Comparison of ENCODE assay signal across 7 mouse cellular contexts in genomic region chr16:17920586-17920985, GRCm38 (mm10). TPM values are rescaled to one million over a fixed set of nuclear protein-coding genes. Genes with fewer than 3 reads are reported as not detected.
DNase-seq lines count a peak whose midpoint lies in the region; ATAC-seq and TF ChIP-seq lines count a peak whose summit lies in the region.

No protein-coding gene starts in this region.

- DNase-seq in ES-E14 (ENCODE audit: low read depth, low spot score): no peak
- peak; percentile 22 for DNase-seq in R1 (ENCODE audit: low read depth, low spot score)
- no peak for DNase-seq in urinary bladder, adult 18-20 months (ENCODE audit: low spot score in 2 of 2)
- DNase-seq in layer of hippocampus, postnatal 14 days (ENCODE audit: low spot score in 2 of 2): no peak

- peak overlapping the region; percentile 31 to 42; a peak in 3 of 4 replicates for H3K4me3 ChIP-seq in ES-E14 (ENCODE audit: insufficient read depth in 1 of 2, low read depth in 1 of 2, low read length in 2 of 2, poor library complexity in 1 of 2, severe bottlenecking in 1 of 2)
- H3K4me3 ChIP-seq in hindbrain, embryonic 13.5 days: peak overlapping the region; percentile 81
- 0 out of 2 replicates have a peak overlapping the region, but pooled peaks have one; percentile 58 for H3K4me3 ChIP-seq in midbrain, embryonic 12.5 days

- peaks cover 2 to 21% of the 10 kb centered on the region in 2 experiments; a peak in 3 of 4 replicates for H3K4me1 ChIP-seq in ES-E14 (ENCODE audit: control insufficient read depth in 2 of 2, insufficient read depth in 2 of 2, low read length in 2 of 2, poor library complexity in 1 of 2)
- peaks cover 32% of the 10 kb centered on the region for H3K4me1 ChIP-seq in hindbrain, embryonic 13.5 days (replicated peaks)
- peaks cover 27% of the 10 kb centered on the region for H3K4me1 ChIP-seq in midbrain, embryonic 12.5 days

- peaks cover 51% of the 10 kb centered on the region for H3K27me3 ChIP-seq in hindbrain, embryonic 13.5 days
- H3K27me3 ChIP-seq in midbrain, embryonic 12.5 days: peaks cover 48% of the 10 kb centered on the region

- H3K36me3 ChIP-seq in ES-E14 (ENCODE audit: control insufficient read depth, insufficient read depth, low read length, poor library complexity, severe bottlenecking): peaks cover 10% of the 10 kb centered on the region
- peaks cover 10% of the 10 kb centered on the region for H3K36me3 ChIP-seq in hindbrain, embryonic 13.5 days
- peaks cover 14% of the 10 kb centered on the region for H3K36me3 ChIP-seq in midbrain, embryonic 12.5 days

- H3K9me3 ChIP-seq in ES-E14 (ENCODE audit: control insufficient read depth, insufficient read depth, low read depth, low read length): no peaks in the 10 kb centered on the region
- H3K9me3 ChIP-seq in hindbrain, embryonic 13.5 days: peaks cover 3% of the 10 kb centered on the region; the same call in 1 of the 2 replicates
- H3K9me3 ChIP-seq in midbrain, embryonic 12.5 days: no peaks in the 10 kb centered on the region

- no peak for ATAC-seq in hindbrain, embryonic 13.5 days (ENCODE audit: low FRiP score)
- no peak for ATAC-seq in midbrain, embryonic 12.5 days (ENCODE audit: low FRiP score, low read depth)
- ATAC-seq in frontal cortex, adult (ENCODE audit: low TSS enrichment): no peak

- no peak overlapping the region for H3K27ac ChIP-seq in ES-E14 (ENCODE audit: insufficient read depth, low read depth, low read length, poor library complexity, severe bottlenecking)
- H3K27ac ChIP-seq in hindbrain, embryonic 13.5 days: peak overlapping the region; percentile 93; the same call in 1 of the 2 replicates
- H3K27ac ChIP-seq in midbrain, embryonic 12.5 days (replicated peaks): peak overlapping the region; percentile 81

- H3K9ac ChIP-seq in ES-E14 (ENCODE audit: insufficient read depth, low read depth, low read length, poor library complexity, severe bottlenecking): peak overlapping the region; percentile 41; the same call in 1 of the 2 replicates
- peak overlapping the region; percentile 77 for H3K9ac ChIP-seq in hindbrain, embryonic 13.5 days
- peak overlapping the region; percentile 86 for H3K9ac ChIP-seq in midbrain, embryonic 12.5 days (replicated peaks)

- in situ Hi-C loops in ES-E14 (cut with MboI; ENCODE audit: low sequenced_read_pairs in 2 of 2, unreplicated experiment in 2 of 2): no loop called here

- peak overlapping the region; percentile 89; the same call in 1 of the 2 replicates for H3K4me2 ChIP-seq in hindbrain, embryonic 13.5 days
- peak overlapping the region; percentile 98 for H3K4me2 ChIP-seq in midbrain, embryonic 12.5 days (replicated peaks)

- 10% methylated on average over 20 of the region's 20 CpGs for WGBS in hindbrain, embryonic 13.5 days
- 1% methylated on average over 20 of the region's 20 CpGs for WGBS in midbrain, embryonic 12.5 days

TF ChIP-seq in ES-E14, 5 proteins besides CTCF, POLR2A, EP300 and RAD21:
- no peak for TF ChIP-seq ZC3H11A (IDR thresholded peaks at IDR 0.05; ENCODE audit: borderline replicate concordance, low read depth, low read length)
- no peak for TF ChIP-seq ZNF384 (IDR thresholded peaks at IDR 0.05; ENCODE audit: low read depth, low read length)
- no peak for TF ChIP-seq MAFK (IDR thresholded peaks at IDR 0.05; ENCODE audit: insufficient read depth, low read depth, low read length)
- TF ChIP-seq HCFC1 (IDR thresholded peaks at IDR 0.05; ENCODE audit: borderline replicate concordance, insufficient read depth, low read length): no peak
- no peak for TF ChIP-seq CHD2 (IDR thresholded peaks at IDR 0.05; ENCODE audit: low read depth, low read length)

RNA-seq across cellular contexts. Expression of gene Gsc2, which starts 5.7 kb away (rescaled TPM):
- 0.85 and 1.2 TPM in 2 replicates for total RNA-seq in ES-E14 (2012; rRNA removed)
- polyA plus RNA-seq in hindbrain, embryonic 13.5 days (2015; fragmentation: Nextera tagmentation; extraction: Ambion mirVana): 0.94 and 1.1 TPM in 2 replicates
- 0.26 and 0.52 TPM in 2 replicates for polyA plus RNA-seq in midbrain, embryonic 12.5 days (2016; fragmentation: Nextera tagmentation; extraction: Ambion mirVana)
- not detected for total RNA-seq in layer of hippocampus, postnatal 14 days (2021)

RNA-seq across cellular contexts. Expression of gene Slc25a1, which starts 7.4 kb away (rescaled TPM):
- 97.9 and 111 TPM in 2 replicates for total RNA-seq in ES-E14 (2012; rRNA removed)
- 172 and 173 TPM in 2 replicates for polyA plus RNA-seq in hindbrain, embryonic 13.5 days (2015; fragmentation: Nextera tagmentation; extraction: Ambion mirVana)
- polyA plus RNA-seq in midbrain, embryonic 12.5 days (2016; fragmentation: Nextera tagmentation; extraction: Ambion mirVana): 120 and 132 TPM in 2 replicates
- 10 to 100 TPM; 60.4 to 61.2 TPM for total RNA-seq in layer of hippocampus, postnatal 14 days (2021)

RNA-seq across cellular contexts. Expression of gene Ess2, which starts 9.4 kb away (rescaled TPM):
- 27.2 and 30.2 TPM in 2 replicates for total RNA-seq in ES-E14 (2012; rRNA removed)
- 47.8 and 53.9 TPM in 2 replicates for polyA plus RNA-seq in hindbrain, embryonic 13.5 days (2015; fragmentation: Nextera tagmentation; extraction: Ambion mirVana)
- 56.7 and 61.6 TPM in 2 replicates for polyA plus RNA-seq in midbrain, embryonic 12.5 days (2016; fragmentation: Nextera tagmentation; extraction: Ambion mirVana)
- 10 to 100 TPM; 27.8 to 32.2 TPM for total RNA-seq in layer of hippocampus, postnatal 14 days (2021)

RNA-seq across cellular contexts. Expression of gene Tssk2, which starts 22.1 kb away (rescaled TPM):
- total RNA-seq in ES-E14 (2012; rRNA removed): 0.16 and 0.18 TPM in 2 replicates
- polyA plus RNA-seq in hindbrain, embryonic 13.5 days (2015; fragmentation: Nextera tagmentation; extraction: Ambion mirVana): not detected in 2 replicates
- polyA plus RNA-seq in midbrain, embryonic 12.5 days (2016; fragmentation: Nextera tagmentation; extraction: Ambion mirVana): not detected in 2 replicates
- total RNA-seq in layer of hippocampus, postnatal 14 days (2021): not detected

RNA-seq across cellular contexts. Expression of gene Dgcr2, which starts 22.2 kb away (rescaled TPM):
- total RNA-seq in ES-E14 (2012; rRNA removed): 78.0 and 112 TPM in 2 replicates
- 94.0 and 101 TPM in 2 replicates for polyA plus RNA-seq in hindbrain, embryonic 13.5 days (2015; fragmentation: Nextera tagmentation; extraction: Ambion mirVana)
- 105 and 108 TPM in 2 replicates for polyA plus RNA-seq in midbrain, embryonic 12.5 days (2016; fragmentation: Nextera tagmentation; extraction: Ambion mirVana)
- 100 to 1,000 TPM; 105 to 111 TPM for total RNA-seq in layer of hippocampus, postnatal 14 days (2021)
